Mouse (Mus musculus) megakaryocyte, embryonic 14.5 days (primary cell): Measurements from ENCODE around the gene Ptgir. TPM values are rescaled to one million over a fixed set of nuclear protein-coding genes. Genes with fewer than 3 reads are reported as not detected.

ENCODE experiments used
- H3K27me3 ChIP-seq: replicated peaks from 2 replicates; pipeline ENCODE3; 2012; ENCODE audit warnings: inconsistent platforms
- H3K36me3 ChIP-seq: replicated peaks from 2 replicates; pipeline ENCODE3; 2012; ENCODE audit warnings: low read length, inconsistent platforms, mixed read lengths
- H3K4me1 ChIP-seq: 2 replicates; pipeline ENCODE4 v1.6.1; 2012; ENCODE audit warnings: inconsistent platforms
- H3K4me3 ChIP-seq: replicated peaks from 2 replicates; pipeline ENCODE3; 2012; ENCODE audit warnings: moderate library complexity, mild to moderate bottlenecking, inconsistent platforms
- H3K9me3 ChIP-seq: 2 replicates; pipeline ENCODE4 v1.6.1; 2012; ENCODE audit warnings: inconsistent platforms
- FLI1 ChIP-seq: IDR thresholded peaks from 2 replicates; pipeline ENCODE4 v1.6.1; 2012; ENCODE audit warnings: low read length, inconsistent platforms, mixed read lengths
- GATA1 ChIP-seq: IDR thresholded peaks from 3 replicates; pipeline ENCODE4 v1.6.1; 2012; ENCODE audit warnings: mixed read lengths, low read length, inconsistent platforms, borderline replicate concordance
- polyA plus RNA-seq: library from polyadenylated mRNA; stranded (reverse); fragments of >175 nt; gene quantifications from 2 replicates; pipeline ENCODE4 v1.2.3, GENCODE M21; 2012; ENCODE audit warnings: low replicate concordance; ENCODE audit not compliant: insufficient read depth

Gene Ptgir
- polyA plus RNA-seq, 1 experiment: 56.9 TPM

DNA sequence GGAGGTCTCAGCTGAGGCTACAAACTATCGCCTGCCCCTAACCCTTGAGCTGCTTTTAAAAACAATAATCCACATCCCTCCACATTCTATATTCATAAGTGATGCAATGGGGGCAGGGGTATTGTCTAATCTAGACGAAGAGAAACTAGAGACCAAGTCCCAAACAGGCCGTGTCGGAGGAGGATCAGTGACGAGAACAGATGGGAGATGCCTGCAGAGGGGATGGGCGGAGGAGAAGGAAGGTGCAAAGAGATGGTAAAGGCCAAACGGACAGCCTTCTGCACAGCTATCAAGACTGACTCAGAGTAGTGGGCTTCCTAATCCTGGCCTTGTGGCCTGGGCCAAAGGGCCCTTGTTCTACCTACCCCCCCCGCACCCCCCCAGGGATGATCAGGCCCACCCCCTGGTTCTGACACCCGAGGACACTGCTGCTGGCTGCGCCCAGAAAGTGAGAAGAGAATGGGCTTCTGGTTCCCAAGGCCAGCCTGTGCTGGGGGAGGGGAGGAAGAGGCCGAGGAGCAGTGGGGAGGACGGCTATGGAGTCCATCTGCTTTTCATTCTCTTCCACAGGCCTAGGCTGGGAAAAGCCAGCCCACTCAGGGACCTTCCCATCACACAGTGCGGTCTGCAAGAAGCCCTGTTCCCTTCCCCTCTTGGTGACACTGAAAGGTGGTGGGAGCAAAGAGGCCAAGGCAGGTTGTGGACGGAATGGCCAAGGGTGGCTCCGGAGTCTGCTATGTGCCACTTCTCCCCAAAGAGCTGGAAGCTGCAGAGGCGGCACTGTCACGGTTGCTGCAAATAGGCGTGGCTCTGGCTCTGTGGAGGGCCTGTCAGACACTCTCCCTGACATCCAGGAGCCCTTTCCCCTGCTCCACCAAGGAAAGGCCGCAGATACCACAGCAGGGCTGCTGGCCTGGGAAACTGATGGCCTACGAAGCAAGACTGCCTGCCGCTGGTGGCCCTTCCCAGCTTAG is 14.8 kb downstream of the Ptgir start:
- H3K9me3 ChIP-seq: no peaks in the 10 kb centered on the region
- peaks cover 68% of the 10 kb centered on the region for H3K4me1 ChIP-seq
- peaks cover 63% of the 10 kb centered on the region for H3K36me3 ChIP-seq
- no peaks in the 10 kb centered on the region for H3K27me3 ChIP-seq
- TF ChIP-seq FLI1 (no peak), GATA1 (no peak)
- peak overlapping the region; percentile 96 for H3K4me3 ChIP-seq

DNA sequence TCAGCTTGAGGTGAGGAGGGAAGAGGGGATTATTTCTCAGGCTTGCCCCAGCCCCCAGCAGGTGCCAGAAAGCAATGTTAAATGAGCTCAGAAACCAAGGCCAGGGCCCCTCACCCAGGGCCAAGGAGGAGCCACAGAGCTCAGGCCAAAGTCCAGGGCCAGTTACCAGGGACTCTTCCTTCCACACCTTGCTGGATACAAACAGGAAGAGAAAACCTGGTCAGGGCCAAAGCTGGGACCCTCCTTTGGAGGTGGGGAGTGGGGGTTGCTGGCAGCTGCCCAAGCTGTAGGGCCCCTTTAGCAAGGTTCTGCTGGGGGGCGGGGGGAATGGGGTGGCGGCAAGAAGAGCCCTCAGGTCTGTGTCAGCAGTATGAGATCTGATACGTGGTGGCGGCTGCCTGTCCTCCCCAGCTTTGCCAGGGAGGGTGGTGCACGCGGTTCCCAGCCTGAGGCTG is 15.6 kb downstream of the Ptgir start:
- no peaks in the 10 kb centered on the region for H3K27me3 ChIP-seq
- H3K4me1 ChIP-seq: peaks cover 61% of the 10 kb centered on the region
- TF ChIP-seq GATA1: no peak
- no peak for TF ChIP-seq FLI1
- peaks cover 55% of the 10 kb centered on the region for H3K36me3 ChIP-seq
- H3K4me3 ChIP-seq: peak overlapping the region; percentile 96
- H3K9me3 ChIP-seq: no peaks in the 10 kb centered on the region

DNA sequence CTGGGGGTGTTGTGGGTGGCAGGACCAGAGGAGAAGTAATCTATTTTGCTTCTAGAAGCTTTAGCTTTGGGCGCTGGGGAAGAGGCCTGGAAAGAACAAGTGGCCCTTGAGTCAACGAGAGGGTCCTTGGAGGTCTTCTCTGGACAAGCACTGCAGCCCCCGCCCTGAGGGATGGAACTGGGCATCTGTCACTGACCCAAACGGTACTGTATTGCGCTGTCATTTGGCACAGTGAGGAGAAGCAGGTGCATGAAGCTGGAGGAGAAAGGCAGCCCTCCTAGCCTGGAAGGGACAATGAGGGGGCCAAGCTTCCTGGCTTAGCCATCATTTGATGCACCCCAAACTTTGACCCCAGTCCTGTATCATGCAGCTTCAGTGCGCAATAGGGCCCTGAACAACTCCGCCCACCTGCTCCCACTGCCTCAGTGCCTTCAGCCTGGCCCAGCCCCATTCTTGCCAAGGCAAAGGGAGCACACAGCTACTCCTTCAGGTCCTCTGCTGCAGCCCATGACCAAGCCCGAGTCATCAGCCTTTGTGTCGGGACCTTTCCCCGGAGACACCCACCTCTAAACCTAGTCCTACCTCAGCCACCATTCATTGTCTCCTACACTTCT is 16.2 kb downstream of the Ptgir start:
- Histone ChIP-seq H3K36me3 (peaks cover 50% of the 10 kb centered on the region), H3K4me1 (peaks cover 57% of the 10 kb centered on the region), H3K4me3 (peak overlapping the region; percentile 96), H3K27me3 (no peaks in the 10 kb centered on the region), H3K9me3 (no peaks in the 10 kb centered on the region)
- TF ChIP-seq FLI1 (no peak), GATA1 (no peak)

DNA sequence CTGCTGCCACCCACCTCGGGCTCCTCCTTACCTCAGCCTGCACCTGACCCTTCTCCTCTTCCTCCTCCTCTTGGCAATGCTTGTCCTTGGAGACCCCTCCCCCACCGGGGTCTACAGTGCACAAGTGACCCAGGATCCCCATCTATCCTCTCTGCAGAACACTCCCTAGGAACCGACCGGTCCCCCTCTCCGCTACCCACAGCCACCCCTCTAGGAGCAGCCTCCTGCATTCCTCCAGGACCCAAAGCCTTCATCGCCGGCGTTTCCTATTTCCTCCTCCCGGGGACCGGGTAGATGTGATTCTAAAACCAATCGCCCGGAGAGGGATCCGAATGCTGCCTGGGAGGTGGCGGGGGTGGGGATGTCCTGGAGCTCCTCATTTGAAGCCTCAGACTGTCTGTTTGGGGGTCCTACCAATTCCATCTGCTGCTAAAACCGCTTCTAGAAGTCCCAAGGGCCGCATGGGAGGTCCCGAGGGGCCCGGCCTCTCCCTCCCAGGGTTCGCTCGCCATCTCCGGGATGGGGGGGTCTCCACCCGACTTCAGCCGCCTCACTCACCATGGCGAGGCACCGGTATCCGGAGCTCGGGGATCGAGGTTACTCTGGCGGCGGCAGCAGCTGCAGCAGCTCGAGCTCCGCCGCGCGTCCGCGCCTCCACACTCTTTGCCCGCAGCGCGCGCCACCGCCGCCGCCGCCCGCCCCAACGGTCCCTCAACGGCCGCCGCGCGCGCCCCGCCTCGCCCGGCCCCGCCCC is 17.2 kb downstream of the Ptgir start:
- Histone ChIP-seq H3K9me3 (no peaks in the 10 kb centered on the region), H3K4me1 (peaks cover 57% of the 10 kb centered on the region)
- TF ChIP-seq FLI1 (no peak), GATA1 (no peak)

DNA sequence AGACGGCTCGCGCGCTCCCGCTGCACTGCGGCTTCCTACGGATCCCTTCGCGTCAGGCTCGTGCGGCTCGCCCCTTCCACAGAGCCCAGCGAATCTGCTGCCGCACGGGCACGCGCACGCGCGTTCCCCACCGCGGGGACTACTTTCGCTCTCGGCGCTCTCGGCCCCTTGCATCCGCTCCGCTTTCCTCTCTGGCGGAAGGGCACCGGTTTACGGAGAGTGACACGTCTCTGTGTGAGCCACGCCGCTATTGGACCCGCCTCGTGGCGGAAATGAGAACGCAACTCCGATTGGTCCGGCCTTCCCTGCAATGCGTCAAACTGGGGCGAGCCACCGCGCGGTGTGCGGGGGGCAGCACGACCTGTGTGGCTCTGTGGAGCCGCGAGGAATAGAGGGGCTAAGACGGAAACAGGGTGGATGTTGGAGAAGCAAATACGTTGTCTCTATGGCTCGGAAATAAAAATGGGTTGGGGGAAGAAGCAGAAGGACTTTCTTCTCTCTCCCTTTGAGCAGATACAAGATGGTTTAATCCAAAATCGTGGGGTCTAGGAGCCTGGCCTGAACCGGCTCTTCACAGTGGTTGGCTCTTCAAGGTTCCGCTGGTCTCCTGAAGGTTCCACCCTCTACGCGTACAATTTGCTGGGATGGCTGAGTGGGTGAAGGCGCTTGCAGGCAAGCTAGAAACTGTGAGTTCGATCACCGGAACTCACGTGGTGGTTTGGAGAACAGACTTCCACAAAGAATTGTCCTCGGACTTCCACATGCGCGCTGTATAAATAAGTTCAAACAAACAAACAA is 17.9 kb downstream of the Ptgir start, which contains the start of gene Calm3:
Gene Calm3 (minus strand): TSS at position 78 of the 798 bp plus-strand sequence.
- no peaks in the 10 kb centered on the region for H3K27me3 ChIP-seq

More for the DNA sequence above, 17.2 kb downstream of the Ptgir start:
- Histone ChIP-seq H3K27me3 (no peaks in the 10 kb centered on the region), H3K4me3 (peak overlapping the region; percentile 96), H3K36me3 (peaks cover 40% of the 10 kb centered on the region)

DNA sequence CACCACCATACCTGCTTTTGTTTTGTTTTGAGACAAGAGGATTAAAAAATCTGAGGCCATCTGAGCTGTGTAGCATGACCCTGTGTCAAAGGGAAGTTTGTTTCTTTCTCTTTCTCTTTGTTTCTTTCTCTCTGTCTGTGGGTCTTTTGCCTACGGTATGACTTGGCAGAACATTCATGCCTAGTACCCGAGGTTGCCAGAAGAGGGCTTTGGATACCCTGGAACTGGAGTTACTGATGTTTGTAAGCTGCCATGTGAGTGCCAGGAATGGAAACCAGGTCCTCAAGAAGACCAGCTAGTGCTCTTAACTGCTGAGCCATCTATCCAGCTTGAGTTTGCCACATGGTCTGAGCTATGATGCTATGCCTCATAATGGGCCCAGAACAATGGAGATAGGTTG is 22.1 kb downstream of the Ptgir start:
- no peaks in the 10 kb centered on the region for H3K27me3 ChIP-seq
- H3K4me3 ChIP-seq: no peak overlapping the region
- H3K9me3 ChIP-seq: no peaks in the 10 kb centered on the region
- peaks cover 23% of the 10 kb centered on the region for H3K4me1 ChIP-seq
- H3K36me3 ChIP-seq: no peaks in the 10 kb centered on the region
- TF ChIP-seq FLI1 (no peak), GATA1 (no peak)

More for the DNA sequence above, 17.9 kb downstream of the Ptgir start, which contains the start of gene Calm3:
- Histone ChIP-seq H3K4me3 (peak within 1 kb of the TSS; percentile 96), H3K36me3 (peaks cover 32% of the 10 kb centered on the region), H3K4me1 (peaks cover 51% of the 10 kb centered on the region), H3K9me3 (no peaks in the 10 kb centered on the region)
- TF ChIP-seq GATA1 (no peak), FLI1 (peak; percentile 77; the same call in 1 of the 2 replicates)

DNA sequence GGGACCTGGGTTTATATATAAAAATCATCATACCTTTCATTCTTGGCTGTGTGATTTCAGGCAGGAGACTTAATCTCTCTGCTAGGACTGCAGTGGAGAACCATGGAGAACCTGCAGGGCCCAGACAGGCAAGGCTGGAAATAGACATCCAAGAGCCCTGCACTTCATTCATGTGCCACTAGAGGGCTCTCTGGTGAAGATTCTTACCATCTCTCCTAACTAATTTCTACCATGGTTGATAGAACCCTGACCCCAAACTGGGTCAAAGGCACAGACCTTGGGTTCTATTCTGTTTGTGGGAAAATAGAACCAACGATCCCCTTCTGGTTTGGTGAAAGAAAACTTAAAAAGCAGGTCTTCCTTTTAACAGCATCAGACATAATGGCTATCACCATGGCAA is 24.6 kb downstream of the Ptgir start:
- H3K4me3 ChIP-seq: no peak overlapping the region
- H3K36me3 ChIP-seq: no peaks in the 10 kb centered on the region
- H3K4me1 ChIP-seq: peaks cover 18% of the 10 kb centered on the region
- TF ChIP-seq GATA1 (no peak), FLI1 (no peak)
- peaks cover 6% of the 10 kb centered on the region for H3K27me3 ChIP-seq
- H3K9me3 ChIP-seq: no peaks in the 10 kb centered on the region

DNA sequence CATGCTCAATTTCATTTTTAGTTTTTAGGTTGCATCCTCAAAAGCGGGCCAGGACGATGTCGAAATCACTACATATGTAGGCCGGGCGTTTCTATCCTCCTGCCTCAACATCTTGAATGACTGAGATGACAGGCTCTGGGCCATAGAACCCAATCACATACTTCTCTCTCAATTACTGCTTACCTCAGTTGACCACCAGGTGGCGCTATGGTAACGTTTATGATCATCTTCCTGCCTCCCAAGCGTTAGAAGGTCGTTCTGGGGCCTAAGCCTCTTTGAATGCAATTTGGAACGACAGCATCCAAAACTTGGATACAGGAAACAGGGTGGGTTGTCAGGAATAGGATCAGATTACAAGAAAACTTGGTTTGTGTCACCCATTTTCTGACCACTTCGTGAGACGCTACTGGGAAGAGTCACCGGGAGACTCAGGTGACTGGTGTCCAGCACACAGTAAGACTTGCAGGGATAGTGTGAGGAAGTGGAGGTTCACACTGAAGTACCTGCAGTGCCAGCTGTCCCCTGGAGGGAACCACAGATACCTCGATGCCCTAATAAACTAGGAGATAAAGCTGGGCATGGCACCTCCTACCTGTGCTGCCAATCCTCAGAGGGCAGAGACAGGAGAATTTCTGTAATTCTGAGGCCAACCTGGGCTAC is 25.8 kb downstream of the Ptgir start:
- peaks cover 18% of the 10 kb centered on the region for H3K4me1 ChIP-seq
- peaks cover under 1% of the 10 kb centered on the region; the same call in 1 of the 2 replicates for H3K9me3 ChIP-seq
- no peaks in the 10 kb centered on the region for H3K36me3 ChIP-seq
- no peak overlapping the region for H3K4me3 ChIP-seq
- TF ChIP-seq FLI1 (no peak), GATA1 (no peak)
- H3K27me3 ChIP-seq: peaks cover 10% of the 10 kb centered on the region
